Mouse (Mus musculus): ENCODE results near the gene BC005537.
"Not testable (repeated sequence)": the region's sequence is repeated elsewhere in the genome, so short reads cannot be mapped to it uniquely, and the experiment has no call there.

Gene BC005537

DNA sequence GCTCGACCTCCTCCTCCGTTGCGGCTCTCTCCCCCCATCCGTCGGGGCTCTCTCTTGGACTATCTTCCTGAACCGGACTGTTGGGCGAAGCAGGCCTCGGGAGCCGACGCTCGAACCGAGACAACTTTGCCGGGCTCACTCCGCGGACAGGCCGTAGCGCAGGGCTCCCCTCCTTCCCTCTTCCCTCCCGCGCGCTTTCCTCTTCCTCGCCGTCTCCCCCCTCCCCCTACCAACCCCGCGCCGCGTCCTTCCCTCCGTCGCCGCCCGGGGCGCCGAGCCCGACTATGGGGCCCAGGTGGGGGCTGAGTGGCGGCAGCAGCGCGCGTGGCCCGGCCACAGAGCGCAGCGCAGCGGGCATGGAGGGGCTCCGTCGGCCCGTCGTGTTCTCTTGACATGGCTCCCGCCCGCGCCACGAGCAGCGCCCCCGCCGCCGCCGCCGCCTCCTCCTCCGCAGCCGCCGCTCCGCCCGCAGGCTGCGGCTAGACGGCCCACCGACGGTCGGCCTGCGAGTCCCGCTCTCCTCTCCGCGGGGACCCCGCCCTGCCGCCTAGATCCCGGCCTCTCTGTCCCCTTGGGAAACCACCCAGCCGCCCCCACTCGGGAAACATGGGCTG, at the start of gene BC005537:
Gene BC005537 (plus strand): TSS at position 350 of the 614 bp plus-strand sequence.
- peak; percentile 50 for DNase-seq (ENCODE audit: low read depth, low spot score)

DNA sequence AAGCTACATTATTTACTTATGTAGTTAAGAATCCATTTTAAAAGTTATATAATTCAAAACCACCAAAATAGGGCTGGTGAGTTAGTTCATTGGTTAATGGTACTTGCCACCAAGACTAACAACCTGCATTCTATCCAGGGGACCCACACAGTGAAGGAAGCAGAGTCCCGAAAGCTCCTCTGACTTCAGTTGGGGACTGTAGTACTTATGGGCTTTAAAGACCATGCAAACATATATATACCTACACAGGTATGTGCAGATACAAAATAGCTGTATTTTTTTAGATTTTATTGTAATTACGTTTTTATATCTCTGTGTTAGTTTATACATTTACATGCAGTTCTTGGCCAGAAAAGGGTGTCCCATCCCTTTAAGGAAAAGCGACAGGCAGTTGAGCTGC, 44.7 kb upstream of the BC005537 start:
- no peak for DNase-seq (ENCODE audit: low read depth, low spot score)

DNA sequence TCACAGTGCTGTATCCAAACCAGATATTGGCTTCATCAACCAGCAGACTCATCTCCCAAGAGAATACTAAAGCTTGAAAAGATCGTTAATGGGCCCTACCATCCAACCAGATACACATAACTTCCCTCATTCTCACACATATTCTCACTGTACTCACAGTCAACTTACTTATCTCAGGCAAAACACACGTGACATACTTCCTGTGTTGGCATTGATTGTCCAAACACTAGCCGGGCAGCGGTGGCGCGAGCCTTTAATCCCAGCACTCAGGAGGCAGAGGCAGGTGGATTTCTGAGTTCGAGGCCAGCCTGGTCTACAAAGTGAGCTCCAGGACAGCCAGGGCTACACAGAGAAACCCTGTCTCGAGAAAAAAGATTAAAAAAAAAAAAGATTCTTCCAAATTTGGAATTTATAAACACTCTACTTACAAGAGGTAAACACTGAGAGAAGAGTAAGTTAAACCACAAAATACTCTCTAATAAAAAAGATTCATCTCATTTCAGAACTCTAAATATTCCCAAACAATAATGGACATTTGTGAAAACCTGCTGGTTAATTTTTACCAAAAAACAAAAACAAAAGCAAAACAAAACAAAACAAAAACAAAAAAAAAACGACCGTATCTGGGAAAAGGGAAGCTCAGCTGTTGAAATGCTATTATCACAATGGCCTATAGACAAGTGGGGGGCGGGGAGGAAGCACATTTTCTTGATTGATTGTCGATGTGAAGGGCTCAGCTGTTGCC, 43.5 kb upstream of the BC005537 start:
- no peak for DNase-seq (ENCODE audit: low read depth, low spot score)

DNA sequence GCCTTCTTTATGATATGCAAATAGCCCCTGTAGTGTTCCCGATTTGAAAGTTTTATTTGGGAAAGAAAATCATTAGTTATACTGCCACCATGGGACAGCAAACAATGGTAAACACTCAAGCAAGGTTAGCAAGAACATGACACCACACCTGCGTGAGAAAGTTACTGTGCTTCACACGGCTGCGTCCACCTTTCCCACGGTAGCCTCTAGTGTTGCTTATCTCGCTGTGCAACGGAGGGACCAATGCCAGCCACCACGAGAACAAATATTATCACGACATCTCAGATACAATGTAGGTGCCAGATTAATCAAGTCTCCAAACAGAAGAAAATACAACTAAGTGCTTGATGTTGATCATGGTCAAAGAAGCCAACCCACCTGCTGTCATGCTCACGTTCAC, 42.0 kb upstream of the BC005537 start:
- no peak for DNase-seq (ENCODE audit: low read depth, low spot score)

DNA sequence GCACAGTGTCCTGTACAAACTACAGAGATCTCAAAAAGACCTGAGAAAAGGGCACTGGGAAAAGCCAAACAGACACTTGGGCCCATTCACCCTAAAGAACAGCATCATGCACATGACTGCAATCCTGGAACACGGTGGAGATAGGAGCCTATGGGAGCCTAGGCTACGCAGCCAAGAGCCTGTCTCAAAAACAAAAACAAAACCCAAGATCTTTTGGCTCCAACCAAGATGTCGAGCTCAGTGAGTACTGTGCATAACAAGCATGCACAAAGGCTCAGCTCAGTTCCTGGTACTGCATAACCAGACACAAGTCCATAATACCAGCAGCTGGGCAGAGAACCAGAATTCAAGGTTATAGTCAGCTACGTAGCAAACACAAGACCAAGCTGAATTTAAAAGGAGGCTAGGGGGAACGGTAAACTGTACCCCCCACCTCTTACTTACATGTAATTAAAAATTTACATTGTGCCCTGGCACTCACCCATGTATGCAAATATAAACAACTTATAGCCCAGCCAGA, 41.0 kb upstream of the BC005537 start:
- DNase-seq (ENCODE audit: low read depth, low spot score) = no peak

DNA sequence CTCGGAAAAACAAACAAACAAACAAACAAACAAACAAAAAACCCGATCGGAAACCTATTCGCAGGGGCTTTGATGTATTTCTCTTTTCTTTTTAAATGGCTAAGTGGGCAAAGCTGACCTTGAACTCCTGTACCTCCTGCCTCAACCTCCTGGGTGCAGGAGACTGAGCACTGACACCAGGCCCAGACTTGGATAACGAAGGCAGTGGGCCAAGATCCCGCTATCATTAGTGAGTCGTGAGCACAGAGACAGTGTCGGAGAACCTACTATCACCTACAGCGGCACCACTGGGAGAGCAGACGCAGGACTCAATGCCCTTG, 40.4 kb upstream of the BC005537 start:
- no peak for DNase-seq (ENCODE audit: low read depth, low spot score)

DNA sequence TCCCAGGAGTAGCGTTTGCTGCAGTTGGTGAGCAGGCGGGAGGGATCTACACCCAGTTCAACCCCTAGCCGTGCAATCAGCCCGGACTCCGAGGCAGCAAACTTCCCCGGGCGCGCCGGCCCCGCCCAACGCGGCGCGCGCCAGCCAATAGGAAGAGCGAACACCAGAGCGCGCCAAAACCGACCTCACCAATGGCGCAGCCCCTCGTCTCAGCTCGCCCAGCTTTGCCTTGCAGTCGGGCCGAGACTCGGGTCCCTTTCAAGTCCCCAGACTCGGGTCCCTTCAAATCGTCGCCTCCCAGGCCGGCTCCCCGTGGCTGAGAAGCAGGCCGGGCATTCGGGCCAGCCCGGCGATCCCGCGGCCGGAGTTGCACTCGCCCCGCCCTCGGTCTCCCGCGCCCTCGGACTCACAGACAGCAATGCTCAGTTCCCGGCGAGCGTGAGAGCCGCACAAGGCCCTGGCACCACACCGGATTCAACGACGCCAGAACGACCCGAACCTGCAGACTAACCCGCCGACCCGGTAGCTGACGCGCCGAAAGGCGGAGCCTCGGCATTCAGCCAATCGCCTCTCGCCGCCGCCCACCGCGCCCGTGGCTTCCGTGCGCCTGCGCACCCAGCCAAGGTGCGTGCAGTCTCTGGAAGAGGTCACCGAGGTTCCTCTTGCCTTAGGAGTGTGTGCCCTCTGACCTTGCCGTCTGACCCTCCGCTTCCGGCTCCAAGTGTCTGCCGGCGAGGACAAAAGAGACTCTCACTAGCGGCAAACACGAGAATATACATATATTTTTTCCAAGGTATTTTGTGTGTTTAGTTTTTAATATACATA, 39.8 kb upstream of the BC005537 start, which contains the start of gene Gmnn:
Gene Gmnn (minus strand): TSS at position 521 of the 825 bp plus-strand sequence.
- DNase-seq (ENCODE audit: low read depth, low spot score) = peak; percentile 95

DNA sequence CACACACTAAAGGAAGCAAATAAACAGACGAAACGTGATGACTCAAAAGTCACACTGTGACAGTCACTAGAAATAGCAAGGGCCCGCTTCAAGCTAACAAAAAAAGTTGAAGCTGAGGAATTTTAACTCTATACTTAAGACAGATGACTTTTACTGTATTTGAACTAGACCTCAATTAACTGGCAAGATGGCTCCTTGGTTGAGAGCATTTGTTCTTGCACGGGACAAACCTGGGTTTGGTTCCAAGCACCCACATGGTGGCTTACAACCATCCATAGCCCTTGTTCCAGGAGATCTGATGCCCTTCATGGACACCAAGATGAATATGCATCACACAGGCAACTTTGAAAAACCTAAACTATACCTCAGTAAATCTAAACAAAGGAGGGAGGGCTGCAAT, 39.2 kb upstream of the BC005537 start:
- no peak for DNase-seq (ENCODE audit: low read depth, low spot score)

DNA sequence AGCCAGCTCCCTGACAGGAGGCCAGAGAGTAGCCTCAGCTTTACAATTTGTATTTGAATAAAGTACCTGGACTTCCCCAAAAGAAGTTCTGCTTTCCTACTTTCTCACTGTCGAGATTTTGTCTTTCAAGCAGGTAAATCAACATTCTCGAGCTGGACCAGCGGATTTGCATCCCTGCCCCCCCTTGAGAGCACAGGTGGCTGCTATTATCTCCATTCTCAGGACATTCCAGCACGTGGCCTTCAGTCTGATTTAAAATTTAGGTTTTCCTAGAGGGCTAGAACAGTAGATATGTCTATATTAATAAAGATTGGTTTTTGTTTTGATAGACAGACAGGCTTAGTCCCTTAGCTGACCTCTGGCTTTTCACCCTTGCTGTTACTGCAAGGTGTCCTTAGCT, 33.6 kb upstream of the BC005537 start:
- DNase-seq (ENCODE audit: low read depth, low spot score) = not testable (repeated sequence)

DNA sequence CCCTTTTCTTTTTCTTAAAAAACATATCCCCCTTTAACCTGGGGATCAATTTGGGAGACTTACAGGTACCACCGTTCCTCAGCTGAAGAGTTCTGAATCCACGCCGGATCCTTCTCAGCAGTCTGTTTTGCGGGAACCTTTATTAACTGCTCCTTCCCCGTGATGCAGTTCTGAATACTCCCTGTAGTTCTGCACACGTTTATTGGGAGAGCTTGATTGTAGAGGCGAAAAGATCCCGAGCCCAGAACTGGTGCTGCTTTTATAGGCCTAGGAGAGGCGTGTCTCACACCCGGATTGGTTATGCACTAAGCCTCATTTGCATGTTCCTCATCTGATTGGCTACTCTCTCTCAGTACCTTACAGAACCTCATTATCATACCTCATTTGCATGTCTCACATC, 30.0 kb upstream of the BC005537 start:
- DNase-seq (ENCODE audit: low read depth, low spot score) = not testable (repeated sequence)

DNA sequence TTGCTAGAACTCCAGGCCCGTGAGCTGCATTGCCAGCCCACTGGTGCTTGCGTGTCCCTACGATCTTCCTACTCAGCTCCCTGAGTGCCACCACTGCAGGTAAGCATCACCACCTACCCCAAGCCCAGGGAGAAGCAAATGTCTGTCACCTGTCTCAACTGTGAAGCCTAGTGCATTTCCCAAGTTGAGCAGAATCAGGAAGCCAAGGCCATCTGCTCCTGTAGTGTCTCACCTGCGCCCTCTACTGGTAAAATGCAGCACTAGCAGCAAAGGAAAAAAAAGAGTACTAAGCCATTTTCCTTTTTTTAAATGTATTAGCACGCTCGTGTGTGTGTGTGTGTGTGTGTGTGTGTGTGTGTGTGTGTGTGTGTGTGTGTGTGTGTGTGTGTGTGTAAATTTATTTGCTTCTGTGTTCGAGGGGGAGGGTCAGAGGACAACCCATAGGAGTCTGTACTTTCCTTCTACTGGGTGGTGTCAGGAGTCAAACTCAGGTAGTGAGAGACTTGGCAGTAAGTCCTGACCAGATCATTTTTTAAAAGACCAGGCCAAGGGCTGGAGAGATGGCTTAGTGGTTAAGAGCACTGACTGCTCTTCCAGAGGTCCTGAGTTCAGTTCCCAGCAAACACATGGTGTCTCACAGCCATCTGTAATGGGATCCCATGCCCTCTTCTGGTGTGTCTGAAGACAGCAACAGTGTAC, 25.2 kb upstream of the BC005537 start:
- peak; percentile 74 for DNase-seq (ENCODE audit: low read depth, low spot score)

DNA sequence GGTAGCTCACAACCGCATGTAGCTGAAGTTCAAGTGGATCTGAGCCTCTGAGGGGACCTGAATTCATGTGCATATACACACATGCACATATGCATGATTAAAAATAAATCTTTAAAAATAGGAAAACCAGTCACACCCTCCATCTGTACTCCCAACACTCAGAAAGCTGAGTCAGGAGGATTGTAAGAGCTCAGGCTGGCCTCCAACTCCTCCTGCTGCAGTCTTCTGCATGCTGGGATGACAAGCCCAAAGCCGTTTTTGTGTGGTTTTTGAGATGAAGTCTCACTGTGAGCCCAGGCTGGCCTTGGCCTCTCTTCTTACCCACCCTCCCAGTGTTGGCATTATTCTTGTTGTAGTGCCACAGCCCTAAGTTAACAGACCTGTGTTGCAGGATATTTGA, 23.4 kb upstream of the BC005537 start:
- DNase-seq (ENCODE audit: low read depth, low spot score) = no peak

DNA sequence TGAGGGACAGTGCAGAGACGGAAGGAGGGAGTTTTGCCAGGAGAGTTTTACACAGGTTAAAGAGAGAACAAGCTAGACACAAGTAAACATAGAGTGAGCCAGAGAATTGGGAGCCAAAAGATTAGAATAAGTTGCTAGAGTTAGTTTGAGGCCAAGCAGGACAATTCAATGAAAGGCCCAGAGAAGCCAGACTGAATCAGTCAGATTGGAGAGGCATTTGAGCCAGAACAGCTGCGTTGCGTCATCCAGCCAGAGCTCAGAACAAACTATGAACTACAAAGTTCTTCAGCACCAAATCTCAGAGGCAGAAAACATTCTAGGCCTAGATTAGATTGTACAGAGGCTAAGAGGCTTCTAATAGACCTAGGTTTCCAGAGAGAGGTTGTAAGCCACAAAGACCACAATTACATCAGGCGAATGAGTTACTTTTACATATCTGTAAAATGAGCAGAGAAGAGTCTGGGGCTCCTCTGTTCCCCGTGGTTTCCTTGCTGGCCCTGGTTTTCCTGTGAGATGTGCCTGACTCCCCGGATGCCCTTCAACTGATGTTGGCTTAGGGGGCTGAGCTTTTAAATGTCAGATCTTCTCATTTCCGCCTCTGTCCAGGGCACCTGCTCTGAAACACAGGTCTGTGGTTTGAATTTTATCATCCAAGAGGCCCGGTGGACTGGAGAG, 22.6 kb upstream of the BC005537 start:
- no peak for DNase-seq (ENCODE audit: low read depth, low spot score)

DNA sequence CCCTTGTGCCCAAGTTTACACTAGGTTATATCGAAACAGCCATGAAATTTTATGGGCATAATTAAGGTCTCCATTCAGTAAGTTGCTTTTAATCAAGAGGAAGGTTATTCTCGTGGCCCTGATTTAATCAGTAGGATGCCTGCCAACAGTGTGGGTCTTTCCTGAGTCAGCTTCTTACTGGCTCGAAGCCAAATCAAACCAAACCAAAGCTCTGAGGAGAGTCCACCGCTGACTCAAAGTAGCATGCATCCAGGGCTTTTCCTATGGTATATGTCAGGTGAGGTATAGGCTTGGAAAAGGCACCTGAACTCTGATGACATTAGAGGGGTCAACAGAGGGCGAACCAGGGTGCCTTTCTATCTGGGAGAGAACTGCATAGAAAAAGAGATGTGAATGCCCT, 19.5 kb upstream of the BC005537 start:
- DNase-seq (ENCODE audit: low read depth, low spot score) = no peak

DNA sequence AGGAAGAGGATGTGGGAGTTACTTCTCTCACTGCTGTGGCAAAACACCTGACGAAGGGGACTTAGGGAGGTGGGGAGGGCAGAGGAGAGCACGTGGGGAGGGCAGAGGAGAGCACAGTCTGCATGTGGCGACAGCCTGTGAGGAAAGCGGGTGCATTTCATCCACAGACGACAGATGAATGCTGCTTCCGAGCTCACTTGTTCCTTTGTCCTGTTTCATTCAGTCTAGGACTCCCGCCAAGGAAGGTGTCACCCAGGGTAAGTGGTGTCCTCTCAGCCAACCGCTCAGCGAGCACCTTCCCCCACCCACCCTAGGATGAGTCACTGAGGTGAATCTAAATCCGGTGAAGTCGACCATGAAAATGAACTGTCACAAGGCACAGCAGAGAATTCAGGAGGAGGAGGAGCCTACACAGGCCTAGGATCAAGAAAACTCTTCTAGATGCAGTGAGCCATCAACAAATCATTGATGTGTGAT, 15.4 kb upstream of the BC005537 start:
- peak; percentile 32 for DNase-seq (ENCODE audit: low read depth, low spot score)

DNA sequence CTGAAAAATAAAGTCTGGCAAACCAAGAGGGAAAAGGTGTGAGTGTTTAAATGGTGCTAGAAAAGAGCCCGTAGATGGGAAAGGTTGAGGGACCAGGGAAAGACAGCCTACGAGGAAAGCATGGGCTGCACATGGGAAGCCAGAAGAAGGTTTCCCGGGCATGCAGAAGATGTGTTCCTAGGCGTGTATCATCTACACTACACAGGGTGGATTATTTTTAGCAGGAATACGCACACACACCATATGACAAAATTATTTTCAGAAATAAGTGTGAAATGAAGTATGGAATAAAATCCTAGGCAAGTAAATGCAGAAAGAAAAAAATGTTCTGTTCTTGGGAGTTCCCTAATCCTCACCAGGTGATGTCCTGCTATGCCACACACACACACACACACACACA, 14.0 kb upstream of the BC005537 start:
- no peak for DNase-seq (ENCODE audit: low read depth, low spot score)

DNA sequence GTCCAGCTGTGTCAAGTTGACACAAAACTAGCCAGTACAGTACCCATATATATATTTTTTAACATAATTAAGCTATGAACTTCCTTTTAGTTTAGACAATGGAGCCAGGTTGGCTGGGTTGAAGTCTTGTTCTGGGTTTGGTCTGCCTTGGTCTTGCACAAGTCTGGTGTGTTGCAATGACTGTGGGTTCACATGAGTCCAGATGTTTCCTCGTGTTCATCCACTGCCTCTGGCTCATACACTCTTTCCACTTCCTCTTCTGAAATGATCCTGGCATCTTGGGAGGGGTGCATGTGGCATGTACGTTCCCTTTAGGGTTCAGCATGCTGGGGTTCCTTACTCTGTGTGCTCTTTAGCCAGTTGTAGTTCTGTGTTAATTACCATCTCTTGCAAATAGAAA, 10.1 kb upstream of the BC005537 start:
- no peak for DNase-seq (ENCODE audit: low read depth, low spot score)

DNA sequence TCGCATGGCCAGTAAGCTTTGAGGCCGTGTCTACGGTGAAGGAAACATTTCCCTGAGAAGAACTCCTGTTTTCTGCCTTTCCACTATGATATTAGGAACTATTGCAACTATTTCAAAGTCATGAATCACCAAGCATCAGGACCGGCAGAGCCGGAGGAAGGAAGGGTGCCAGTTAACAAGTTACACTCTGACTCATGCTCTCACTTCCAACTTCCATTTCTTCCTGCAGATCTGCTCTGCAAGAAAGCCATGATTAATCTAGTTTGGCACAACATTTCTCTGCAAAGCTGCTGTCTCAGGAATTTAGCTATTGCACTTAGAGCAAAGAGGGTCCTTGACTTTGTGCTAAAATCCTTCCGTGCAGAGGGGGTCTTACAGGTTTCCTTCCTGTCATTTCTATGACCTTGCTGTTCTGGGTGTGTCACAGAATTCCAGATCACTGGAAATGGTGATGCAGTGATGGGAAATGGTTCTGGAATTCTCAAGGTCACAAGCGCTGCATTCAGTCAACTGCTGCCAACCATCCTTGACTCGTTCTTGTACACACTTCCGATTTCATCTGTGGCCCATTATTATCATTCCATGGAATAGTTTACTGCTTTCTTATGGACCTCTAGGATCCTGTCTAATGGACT, 8.9 kb upstream of the BC005537 start:
- DNase-seq (ENCODE audit: low read depth, low spot score) = peak; percentile 54

DNA sequence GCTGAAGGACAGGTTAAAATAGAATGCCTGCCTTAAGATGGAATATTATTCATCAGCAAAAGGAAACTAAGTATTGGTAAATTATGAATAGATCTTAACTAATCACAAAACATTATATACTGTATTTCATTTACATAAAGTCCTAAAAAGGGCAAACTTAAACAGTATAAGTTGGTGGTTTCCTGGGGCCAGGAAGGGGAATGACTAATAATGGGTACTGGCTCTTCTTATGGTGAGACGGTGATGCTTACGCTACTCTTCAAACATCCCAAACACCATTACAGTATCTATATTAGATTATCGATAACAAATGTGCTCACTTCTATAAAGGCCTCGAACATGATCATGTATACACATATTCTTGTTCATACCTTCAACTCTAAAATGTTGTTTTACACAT, 2.8 kb upstream of the BC005537 start:
- DNase-seq (ENCODE audit: low read depth, low spot score) = no peak

DNA sequence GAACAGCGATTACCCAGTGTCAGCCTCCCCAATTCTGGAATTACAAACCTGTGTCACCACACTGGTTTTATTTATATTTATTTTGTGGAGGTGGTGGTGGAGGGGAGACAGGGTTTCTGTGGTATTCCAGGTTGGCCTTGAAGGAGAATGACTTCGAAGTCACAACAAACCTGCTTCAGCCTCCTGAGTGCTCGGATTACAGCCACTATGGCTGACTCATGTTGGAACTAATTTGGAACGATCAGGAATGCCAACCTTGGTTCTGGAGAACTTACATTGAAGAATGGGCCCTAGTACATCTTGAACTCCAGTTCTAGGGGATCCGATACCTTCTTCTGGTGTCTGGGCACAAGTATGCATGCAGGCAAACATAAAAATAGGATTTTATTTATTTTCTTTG, 2.1 kb upstream of the BC005537 start:
- no peak for DNase-seq (ENCODE audit: low read depth, low spot score)
